Mouse (Mus musculus) cerebellum, adult 2 months (tissue): ENCODE measurements around the gene Col3a1.

ENCODE experiments used
- CTCF ChIP-seq: fragments of 200-500 bp; IDR thresholded peaks from 2 replicates; pipeline ENCODE4 v1.5.1; 2011; ENCODE audit warnings: low read depth, mild to moderate bottlenecking, control low read depth, low read length, moderate library complexity, borderline replicate concordance; ENCODE audit not compliant: insufficient read depth
- POLR2A ChIP-seq: fragments of 200-500 bp; IDR thresholded peaks from 2 replicates; pipeline ENCODE4 v1.6.1; 2011; ENCODE audit warnings: low read length, control low read depth, borderline replicate concordance; ENCODE audit not compliant: insufficient read depth

- TF ChIP-seq POLR2A (no peak), CTCF (no peak)
Observed at GRCm38 (mm10) chr1:45311962-45312361, 624 bp downstream of the Col3a1 start.
